Comparison of ENCODE assay signal across 37 mouse cellular contexts in the genomic region with DNA sequence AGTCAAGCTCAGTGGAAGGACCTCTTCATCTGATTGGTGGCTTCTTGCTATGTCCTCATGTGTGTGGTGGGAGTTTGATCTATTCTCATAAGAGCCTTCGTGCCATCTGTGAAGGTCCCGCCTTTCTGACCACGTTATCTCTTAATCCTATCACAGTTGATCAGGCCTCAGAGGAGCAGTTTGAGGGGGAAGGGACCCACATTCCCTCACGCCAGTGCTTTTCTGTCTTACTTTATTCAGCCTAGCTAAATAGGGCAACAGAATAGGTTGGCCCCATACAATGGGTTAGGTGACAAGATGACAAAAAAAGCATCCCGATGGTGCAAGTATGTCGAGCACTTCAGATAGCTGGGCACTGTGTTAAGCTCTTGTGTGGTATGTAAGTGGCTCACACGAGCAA. TPM values are rescaled to one million over a fixed set of nuclear protein-coding genes. Genes with fewer than 3 reads are reported as not detected.
DNase-seq lines count a peak whose midpoint lies in the region; ATAC-seq lines count a peak whose summit lies in the region.
"Had no signal": no experiment of that assay in that cellular context is flagged by ENCODE, and none has a peak within 500 bp of the region (broad histone marks: within the 10 kb centered on the region; RNA-seq: fewer than 3 reads in every experiment).

No protein-coding gene starts in this region.

- H3K4me2 ChIP-seq in heart, embryonic 13.5 days = no peak overlapping the region
- H3K4me2 ChIP-seq in liver, embryonic 12.5 days = no peak overlapping the region
- H3K4me2 ChIP-seq: embryonic facial prominence, embryonic 15.5 days; forebrain, embryonic 12.5 days; hindbrain, embryonic 14.5 days; limb, embryonic 12.5 days had no signal

- no peaks in the 10 kb centered on the region for H3K27me3 ChIP-seq in heart, embryonic 13.5 days (replicated peaks)
- H3K27me3 ChIP-seq in liver, embryonic 12.5 days (replicated peaks) = no peaks in the 10 kb centered on the region
- H3K27me3 ChIP-seq: embryonic facial prominence, embryonic 15.5 days; forebrain, embryonic 12.5 days; limb, embryonic 12.5 days had no signal

- H3K4me3 ChIP-seq in heart, embryonic 13.5 days = no peak overlapping the region
- no peak overlapping the region for H3K4me3 ChIP-seq in liver, embryonic 12.5 days
- H3K4me3 ChIP-seq: embryonic facial prominence, embryonic 10.5 days; embryonic facial prominence, embryonic 15.5 days; forebrain, embryonic 12.5 days; limb, embryonic 12.5 days had no signal

- no peaks in the 10 kb centered on the region for H3K9me3 ChIP-seq in heart, embryonic 13.5 days
- no peaks in the 10 kb centered on the region for H3K9me3 ChIP-seq in liver, embryonic 12.5 days (replicated peaks)
- H3K9me3 ChIP-seq: embryonic facial prominence, embryonic 10.5 days; embryonic facial prominence, embryonic 15.5 days; forebrain, embryonic 12.5 days; limb, embryonic 12.5 days had no signal

- peaks cover 30% of the 10 kb centered on the region for H3K4me1 ChIP-seq in heart, embryonic 13.5 days
- H3K4me1 ChIP-seq in liver, embryonic 12.5 days = peaks cover 8% of the 10 kb centered on the region
- H3K4me1 ChIP-seq: embryonic facial prominence, embryonic 10.5 days; limb, embryonic 12.5 days had no signal

- no peak for ATAC-seq in CD4-positive, CD25-positive, alpha-beta regulatory T cell, adult 4 months
- ATAC-seq in heart, embryonic 13.5 days (ENCODE audit: extremely low read depth, insufficient number of reproducible peaks, low FRiP score, low TSS enrichment) = no peak; the same call in 1 of the 2 replicates
- no peak for ATAC-seq in liver, embryonic 12.5 days
- ATAC-seq: activated CD4-positive, CD25-positive, alpha-beta regulatory T cell, adult 4 months; forebrain, postnatal 0 days; inflammation-experienced regulatory T-cells, adult 6 months had no signal

- H3K27ac ChIP-seq in heart, embryonic 13.5 days (replicated peaks) = peak overlapping the region; percentile 66
- H3K27ac ChIP-seq in liver, embryonic 12.5 days = no peak overlapping the region
- H3K27ac ChIP-seq: embryonic facial prominence, embryonic 10.5 days; embryonic facial prominence, embryonic 15.5 days; forebrain, embryonic 12.5 days; hindbrain, embryonic 14.5 days; limb, embryonic 12.5 days; liver, embryonic 14.5 days; stomach, postnatal 0 days had no signal

- DNase-seq in CD4-positive, CD25-positive, alpha-beta regulatory T cell, adult 2 months (ENCODE audit: low read depth, low spot score) = peak; percentile 36
- DNase-seq in heart, adult 8-10 months (ENCODE audit: low spot score) = no peak
- peak; percentile 28 for DNase-seq in retina, postnatal 1 day
- no peak for DNase-seq in retina, embryonic 14.5 days (ENCODE audit: low spot score)
- no peak for DNase-seq in lung, postnatal 36 days
- DNase-seq: adrenal gland, adult 2 months; adrenal gland, postnatal 36 days; cerebellum, adult 18-20 months; cerebellum, postnatal 25 days; forebrain, postnatal 0 days; kidney, adult 11 months; kidney, postnatal 14 days; lung, adult 2 months; lung, postnatal 10 days; midbrain, embryonic 14.5 days; right cerebral cortex, postnatal 25 days; thymus, adult 2 months had no signal

- H3K9ac ChIP-seq in heart, embryonic 13.5 days = no peak overlapping the region
- no peak overlapping the region for H3K9ac ChIP-seq in liver, embryonic 12.5 days
- H3K9ac ChIP-seq: embryonic facial prominence, embryonic 15.5 days; forebrain, embryonic 12.5 days; forebrain, postnatal 0 days; hindbrain, embryonic 14.5 days; limb, embryonic 12.5 days; liver, embryonic 14.5 days had no signal

- H3K36me3 ChIP-seq in heart, embryonic 13.5 days = no peaks in the 10 kb centered on the region
- no peaks in the 10 kb centered on the region for H3K36me3 ChIP-seq in liver, embryonic 12.5 days
- H3K36me3 ChIP-seq: embryonic facial prominence, embryonic 10.5 days; embryonic facial prominence, embryonic 15.5 days; forebrain, embryonic 12.5 days; limb, embryonic 12.5 days had no signal

- 45% methylated on average over 7 of the region's 7 CpGs for WGBS in heart, embryonic 13.5 days
- 54% methylated on average over 7 of the region's 7 CpGs for WGBS in liver, embryonic 12.5 days (ENCODE audit: insufficient replicate concordance)

RNA-seq across cellular contexts. Expression of gene Rhoh, which starts 34.8 kb away (rescaled TPM):
- polyA plus RNA-seq in CD4-positive, CD25-positive, alpha-beta regulatory T cell, adult 4 months (2017; shearing (Covaris generic)) = 100 to 1,000 TPM; 342 to 463 TPM
- 0.86 and 0.99 TPM in 2 replicates for polyA plus RNA-seq in heart, embryonic 13.5 days (2015; fragmentation: Nextera tagmentation; extraction: Ambion mirVana)
- under 1 TPM; 0.28 to 0.47 (median 0.36) TPM for total RNA-seq in heart, adult 8-10 months (2022)
- polyA plus RNA-seq in liver, embryonic 12.5 days (2016; fragmentation: Nextera tagmentation; extraction: Ambion mirVana) = 2.1 and 2.5 TPM in 2 replicates

RNA-seq across cellular contexts. Expression of gene Chrna9, which starts 39.0 kb away (rescaled TPM):
- polyA plus RNA-seq in CD4-positive, CD25-positive, alpha-beta regulatory T cell, adult 4 months (2017; shearing (Covaris generic)) = 1 to 10 TPM; 2.0 to 2.1 TPM
- polyA plus RNA-seq in heart, embryonic 13.5 days (2015; fragmentation: Nextera tagmentation; extraction: Ambion mirVana) = not detected in 2 replicates
- total RNA-seq in heart, adult 8-10 months (2022) = under 1 TPM in 1 of 4 experiments, not detected in 3; 0.55 TPM
- polyA plus RNA-seq in liver, embryonic 12.5 days (2016; fragmentation: Nextera tagmentation; extraction: Ambion mirVana) = not detected in 2 replicates
- total RNA-seq: adrenal gland, adult 2 months; adrenal gland, postnatal 36 days; hematopoietic stem cell, adult 5-6 weeks; layer of hippocampus, adult 18-20 months; layer of hippocampus, postnatal 10 days; left cerebral cortex, adult 18-20 months; left cerebral cortex, postnatal 14 days; monocyte, adult 5-6 weeks had no signal
- polyA plus RNA-seq: adrenal gland, adult 2 months; brain, embryonic 14.5 days; embryonic facial prominence, embryonic 15.5 days; forebrain, embryonic 12.5 days; forebrain, postnatal 0 days; hindbrain, embryonic 14.5 days; liver, embryonic 14.5 days; midbrain, embryonic 14.5 days; neural tube, embryonic 14.5 days; stomach, postnatal 0 days had no signal

Comparison
In these comparisons a context has a peak if more than half of its experiments do, and no peak if none do; other contexts are left out.
1. DNase-seq: peak in CD4-positive, CD25-positive, alpha-beta regulatory T cell, adult 2 months (single experiment) and retina, postnatal 1 day (single experiment); none in heart, adult 8-10 months (single experiment), retina, embryonic 14.5 days (single experiment) and lung, postnatal 36 days (single experiment).
2. RNA of gene Rhoh, which starts 34.8 kb away (polyA plus RNA-seq): 342 to 463 TPM in CD4-positive, CD25-positive, alpha-beta regulatory T cell, adult 4 months; 2.1 to 2.5 TPM in liver, embryonic 12.5 days and 0.86 to 0.99 TPM in heart, embryonic 13.5 days; every median in the first group is over 10 times any median in the second.